Mouse (Mus musculus) liver, embryonic 13.5 days (tissue): ENCODE measurements at regions not wholly inside any gene's neighbourhood (a gene's known extent, or its start where the extent isn't known, plus 50 kb on each side); places are given as distances from the start of the nearest gene placed in this dataset.

Source experiments
- ATAC-seq: fragments of 200-750 bp; cut with Nextera tagmentation; 2 replicates; pipeline ENCODE4 v1.8.0; 2017; ENCODE audit warnings: low read depth, mild to moderate bottlenecking, moderate number of reproducible peaks, moderate library complexity
- DNase-seq: peaks from one replicate; pipeline ENCODE4 v3.0.0; 2022
- H3K27ac ChIP-seq: fragments of 300-500 bp; sonication (generic); 2 replicates; pipeline ENCODE4 v1.5.1; 2015; ENCODE audit warnings: moderate library complexity, mild to moderate bottlenecking, inconsistent platforms
- H3K27me3 ChIP-seq: fragments of 300-500 bp; sonication (generic); 2 replicates; pipeline ENCODE4 v1.6.1; 2015; ENCODE audit warnings: mild to moderate bottlenecking, inconsistent platforms
- H3K36me3 ChIP-seq: fragments of 300-500 bp; sonication (generic); 2 replicates; pipeline ENCODE4 v1.6.1; 2015; ENCODE audit warnings: mild to moderate bottlenecking, inconsistent platforms
- H3K4me1 ChIP-seq: fragments of 300-500 bp; sonication (generic); replicated peaks from 2 replicates; pipeline ENCODE4 v1.6.1; 2015; ENCODE audit warnings: inconsistent platforms
- H3K4me2 ChIP-seq: fragments of 300-500 bp; sonication (generic); 2 replicates; pipeline ENCODE4 v1.6.1; 2015; ENCODE audit warnings: inconsistent platforms, mild to moderate bottlenecking, moderate library complexity
- H3K4me3 ChIP-seq: fragments of 300-500 bp; sonication (generic); replicated peaks from 2 replicates; pipeline ENCODE4 v1.5.1; 2015; ENCODE audit warnings: mild to moderate bottlenecking, inconsistent platforms
- H3K9ac ChIP-seq: fragments of 300-500 bp; sonication (generic); 2 replicates; pipeline ENCODE4 v1.6.1; 2015; ENCODE audit warnings: mild to moderate bottlenecking, inconsistent platforms
- H3K9me3 ChIP-seq: fragments of 300-500 bp; sonication (generic); replicated peaks from 2 replicates; pipeline ENCODE4 v1.6.1; 2016; ENCODE audit warnings: inconsistent platforms
- WGBS: fragments of 180-500 bp; shearing (Covaris S2); methylation state at CpG from one replicate; pipeline ENCODE4 v1.1.7; 2015; ENCODE audit not compliant: insufficient replicate concordance; 5-methylcytosine and 5-hydroxymethylcytosine counted together

DNA sequence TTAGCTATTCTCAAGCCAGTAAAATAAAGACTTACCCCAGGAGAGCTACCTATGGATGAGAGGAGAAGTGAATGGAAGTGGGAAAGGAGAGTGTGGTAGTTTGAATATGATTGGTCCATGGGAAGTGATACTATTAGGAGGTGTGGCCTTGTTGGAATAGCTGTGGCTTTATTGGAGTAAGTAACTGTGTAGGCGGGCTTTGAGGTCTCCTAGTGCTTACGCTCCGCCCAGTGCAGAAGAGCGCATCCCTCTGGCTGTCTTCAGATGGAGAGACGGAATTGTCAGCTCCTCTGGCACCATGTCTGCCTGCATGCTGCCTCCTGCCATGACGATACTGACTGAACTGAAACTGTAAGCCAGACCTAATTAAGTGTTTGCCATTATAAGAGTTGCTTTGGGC is 129.6 kb downstream of the Zfp281 start:
- no peak overlapping the region for H3K9ac ChIP-seq
- no peaks in the 10 kb centered on the region for H3K36me3 ChIP-seq
- 81% methylated on average over 6 of the region's 6 CpGs for WGBS
- H3K27ac ChIP-seq: no peak overlapping the region
- no peaks in the 10 kb centered on the region for H3K27me3 ChIP-seq
- no peak for ATAC-seq
- H3K9me3 ChIP-seq: no peaks in the 10 kb centered on the region
- no peak overlapping the region for H3K4me3 ChIP-seq
- H3K4me1 ChIP-seq: no peaks in the 10 kb centered on the region
- no peak for DNase-seq
- no peak overlapping the region for H3K4me2 ChIP-seq

DNA sequence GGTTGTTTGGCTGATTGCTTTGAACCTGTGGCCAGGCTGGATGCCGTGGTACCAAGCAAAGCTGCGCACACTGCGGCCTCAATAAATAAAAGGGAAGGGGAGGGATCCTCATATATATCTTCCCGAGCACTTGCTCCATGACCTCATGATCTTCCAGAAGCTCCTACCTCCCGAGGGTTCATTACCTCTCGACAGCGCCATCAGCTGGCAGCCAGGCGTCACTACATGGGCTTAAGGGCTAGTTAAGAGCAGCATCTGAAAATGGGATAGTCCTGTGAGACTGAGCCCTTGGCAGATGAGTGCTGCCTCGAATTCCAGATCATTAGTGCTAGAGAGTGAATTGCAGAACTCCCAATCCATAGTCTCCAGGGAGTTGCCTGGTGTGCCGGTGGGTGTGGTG is 134.0 kb downstream of the Zfp281 start:
- no peak overlapping the region for H3K9ac ChIP-seq
- WGBS: 57% methylated on average over 10 of the region's 10 CpGs
- H3K4me3 ChIP-seq: no peak overlapping the region
- H3K27ac ChIP-seq: no peak overlapping the region
- H3K4me2 ChIP-seq: no peak overlapping the region
- H3K27me3 ChIP-seq: no peaks in the 10 kb centered on the region
- no peaks in the 10 kb centered on the region for H3K36me3 ChIP-seq
- no peaks in the 10 kb centered on the region for H3K9me3 ChIP-seq
- ATAC-seq (no peak), DNase-seq (no peak)
- no peaks in the 10 kb centered on the region for H3K4me1 ChIP-seq

DNA sequence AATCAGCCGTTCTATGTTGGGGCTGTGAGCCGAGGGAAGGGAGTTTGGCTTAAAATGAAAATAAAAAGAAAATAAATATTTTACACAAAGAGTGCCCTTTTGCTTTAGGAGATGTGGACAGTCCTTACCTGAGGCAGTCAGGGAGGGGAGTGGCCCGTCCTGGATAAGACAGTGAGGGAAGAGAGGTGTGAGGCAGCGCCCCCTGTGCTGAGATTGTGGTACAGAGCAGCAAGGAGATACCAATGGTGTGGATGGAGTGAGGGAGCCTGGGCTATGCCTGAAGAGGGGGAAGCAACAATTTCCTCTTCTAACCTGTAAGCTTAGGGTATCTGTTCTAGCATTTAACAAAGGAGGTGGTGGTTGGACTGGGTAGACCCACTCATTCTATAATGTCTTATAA is 134.5 kb downstream of the Zfp281 start:
- Histone ChIP-seq H3K27me3 (no peaks in the 10 kb centered on the region), H3K27ac (no peak overlapping the region), H3K4me3 (no peak overlapping the region), H3K9ac (no peak overlapping the region), H3K36me3 (no peaks in the 10 kb centered on the region), H3K4me1 (no peaks in the 10 kb centered on the region), H3K4me2 (no peak overlapping the region), H3K9me3 (no peaks in the 10 kb centered on the region)
- no peak for ATAC-seq
- DNase-seq: no peak
- WGBS: 69% methylated on average over 4 of the region's 4 CpGs

DNA sequence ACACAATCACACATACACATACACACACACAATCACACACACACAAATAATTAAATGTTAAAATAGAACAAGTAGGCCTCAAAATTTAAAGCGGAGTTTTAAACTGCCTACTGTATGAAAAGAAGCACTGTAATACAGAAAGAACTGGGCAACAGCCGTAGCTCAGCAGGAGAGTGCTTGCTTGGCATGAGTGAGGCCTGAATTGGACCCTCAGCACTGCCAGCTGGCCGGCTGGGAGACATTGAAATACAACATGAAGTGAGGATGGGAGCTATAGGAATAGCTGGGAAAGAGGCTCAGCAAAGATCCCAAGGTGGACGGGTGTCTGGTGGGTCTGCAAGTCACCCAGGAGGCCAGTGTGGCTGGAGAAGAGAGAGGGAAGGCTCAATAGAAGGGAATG is 136.8 kb downstream of the Zfp281 start:
- DNase-seq (no peak), ATAC-seq (no peak)
- no peaks in the 10 kb centered on the region for H3K27me3 ChIP-seq
- 51% methylated on average over 4 of the region's 4 CpGs for WGBS
- H3K36me3 ChIP-seq: no peaks in the 10 kb centered on the region
- H3K9ac ChIP-seq: no peak overlapping the region
- H3K4me3 ChIP-seq: no peak overlapping the region
- H3K27ac ChIP-seq: no peak overlapping the region
- no peak overlapping the region for H3K4me2 ChIP-seq
- no peaks in the 10 kb centered on the region for H3K4me1 ChIP-seq
- no peaks in the 10 kb centered on the region for H3K9me3 ChIP-seq

DNA sequence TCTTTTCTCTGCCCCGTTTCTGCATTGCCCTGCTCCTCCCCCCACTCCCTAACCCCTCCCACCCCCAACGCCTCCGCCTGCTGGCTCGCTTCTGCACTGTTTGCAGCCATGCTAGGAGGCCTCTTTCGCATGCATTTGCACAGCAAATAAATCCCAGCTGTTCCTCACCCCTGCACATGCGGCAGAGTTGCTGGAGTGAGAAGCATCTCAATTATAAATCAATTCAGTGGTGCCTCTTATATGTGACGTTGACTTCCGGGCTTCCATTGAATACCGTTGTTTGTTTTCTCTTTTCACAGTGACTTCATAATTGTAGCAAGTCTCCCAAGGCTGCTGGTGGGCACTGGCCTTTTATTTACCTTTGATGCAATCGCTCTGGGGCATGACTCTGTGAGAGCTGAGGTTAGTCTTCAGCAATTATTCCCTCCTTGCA is 144.3 kb downstream of the Zfp281 start:
- Histone ChIP-seq H3K27me3 (no peaks in the 10 kb centered on the region), H3K36me3 (no peaks in the 10 kb centered on the region), H3K4me1 (no peaks in the 10 kb centered on the region), H3K4me2 (peak overlapping the region; percentile 36), H3K9me3 (no peaks in the 10 kb centered on the region), H3K4me3 (no peak overlapping the region; the same call in 1 of the 2 replicates), H3K9ac (no peak overlapping the region), H3K27ac (no peak overlapping the region; the same call in 1 of the 2 replicates)
- 12% methylated on average over 10 of the region's 10 CpGs for whole genome bisulfite sequencing
- DNase-seq: no peak
- no peak for ATAC-seq

DNA sequence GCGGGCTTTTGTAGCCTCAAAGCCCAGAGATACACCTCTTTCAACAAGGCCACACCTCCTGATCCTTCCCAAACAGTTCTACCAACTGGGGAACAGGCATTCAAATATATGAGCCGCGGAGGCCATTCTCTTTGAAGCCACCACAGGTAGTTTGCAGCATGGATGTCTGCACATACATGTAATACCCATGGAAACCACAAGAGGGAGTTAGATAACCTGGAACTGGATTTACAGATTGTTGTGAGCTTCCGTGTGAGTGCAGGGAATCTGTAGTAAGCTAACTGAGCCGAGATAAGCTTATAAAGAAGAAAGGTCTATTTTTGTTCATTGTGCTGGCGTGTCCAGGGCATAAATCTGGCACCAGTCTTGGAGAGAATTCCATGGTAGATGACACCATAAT is 149.0 kb downstream of the Zfp281 start:
- Histone ChIP-seq H3K27me3 (no peaks in the 10 kb centered on the region), H3K9me3 (no peaks in the 10 kb centered on the region), H3K36me3 (no peaks in the 10 kb centered on the region), H3K9ac (no peak overlapping the region), H3K4me3 (no peak overlapping the region), H3K4me1 (no peaks in the 10 kb centered on the region), H3K4me2 (no peak overlapping the region), H3K27ac (no peak overlapping the region)
- ATAC-seq: no peak
- no peak for DNase-seq
- WGBS: 73% methylated on average over 6 of the region's 6 CpGs

DNA sequence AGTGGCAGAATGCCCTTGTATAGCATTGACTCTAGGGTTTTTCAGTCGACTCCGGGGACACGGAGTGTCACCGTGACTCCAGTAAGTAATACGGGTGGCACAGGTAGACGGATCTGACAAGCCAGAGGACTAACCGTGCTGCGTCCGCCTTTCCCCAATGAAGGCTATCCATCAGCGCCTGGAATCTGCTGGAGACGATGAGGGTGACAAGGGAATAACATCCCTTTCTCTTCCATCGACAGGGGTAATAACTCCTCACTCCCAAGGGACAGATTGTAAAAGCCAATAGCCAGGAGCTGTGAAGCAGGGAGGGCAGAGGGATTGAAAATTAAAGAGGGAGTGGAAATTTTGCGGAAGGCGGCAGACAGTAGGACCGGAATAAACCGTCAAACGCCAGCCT is 151.5 kb downstream of the Zfp281 start:
- Histone ChIP-seq H3K27ac (no peak overlapping the region), H3K4me1 (no peaks in the 10 kb centered on the region), H3K4me3 (no peak overlapping the region), H3K36me3 (no peaks in the 10 kb centered on the region), H3K9ac (no peak overlapping the region), H3K4me2 (no peak overlapping the region), H3K9me3 (no peaks in the 10 kb centered on the region), H3K27me3 (no peaks in the 10 kb centered on the region)
- WGBS: 80% methylated on average over 17 of the region's 17 CpGs
- ATAC-seq (no peak), DNase-seq (no peak)

DNA sequence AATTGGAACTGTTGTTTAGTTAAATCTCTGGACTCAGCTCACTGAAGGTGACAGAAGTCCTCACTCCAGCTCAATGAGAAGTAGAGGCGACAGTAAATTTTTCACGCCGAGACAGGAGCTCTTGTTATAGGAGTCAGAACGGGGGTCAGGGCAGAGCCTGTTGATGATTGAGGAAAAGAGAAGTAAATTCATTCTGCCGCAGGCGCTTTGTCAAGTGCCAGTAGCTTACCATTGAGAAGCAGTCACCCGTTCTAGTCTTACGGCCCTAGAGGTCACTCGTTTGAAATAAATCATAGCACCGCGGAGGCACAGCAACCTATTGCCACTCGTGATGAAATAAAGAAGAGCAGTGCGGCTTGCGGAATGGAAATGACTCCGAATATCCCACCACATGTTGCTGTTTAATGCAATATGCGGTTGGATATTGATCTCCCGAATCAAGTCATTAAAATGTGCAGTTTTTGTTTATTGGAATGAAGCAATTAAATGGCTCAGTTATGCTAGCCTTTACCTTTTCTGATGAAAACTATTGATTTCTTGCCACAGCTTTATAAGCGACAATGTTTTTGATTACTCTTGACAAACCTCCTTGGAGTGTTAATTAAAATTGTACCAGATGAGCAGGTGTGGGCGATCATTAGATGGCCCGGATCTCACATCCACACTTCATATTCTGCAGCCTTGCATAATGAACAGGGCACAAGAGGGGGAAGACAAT is 152.7 kb downstream of the Zfp281 start:
- no peak for DNase-seq

DNA sequence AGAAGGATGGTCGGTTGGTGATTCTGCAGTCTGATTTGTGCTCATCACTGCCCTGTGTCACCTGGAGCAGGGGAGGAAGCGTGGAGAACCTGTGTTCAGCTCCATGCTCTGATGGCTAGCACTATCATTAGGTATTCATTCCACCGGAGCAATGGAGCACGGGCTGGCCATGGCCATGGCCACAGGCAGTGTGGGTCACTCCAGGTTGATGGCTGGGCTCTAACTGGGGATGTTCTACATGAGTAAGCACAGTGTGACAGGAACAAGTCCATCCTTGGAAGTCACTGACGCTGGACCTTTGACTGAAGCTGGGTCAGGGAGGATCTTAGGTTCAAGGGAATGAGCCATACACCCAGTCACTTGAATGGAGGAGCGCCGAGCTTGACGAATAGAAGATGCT is 154.7 kb downstream of the Zfp281 start:
- H3K4me2 ChIP-seq: no peak overlapping the region
- H3K9ac ChIP-seq: no peak overlapping the region
- WGBS: 68% methylated on average over 8 of the region's 8 CpGs
- no peak for ATAC-seq
- no peaks in the 10 kb centered on the region for H3K27me3 ChIP-seq
- no peak for DNase-seq
- H3K4me3 ChIP-seq: no peak overlapping the region
- no peaks in the 10 kb centered on the region for H3K9me3 ChIP-seq
- H3K36me3 ChIP-seq: no peaks in the 10 kb centered on the region
- H3K4me1 ChIP-seq: peaks cover 8% of the 10 kb centered on the region; the same call in 1 of the 2 replicates
- no peak overlapping the region for H3K27ac ChIP-seq

More for the DNA sequence above, 152.7 kb downstream of the Zfp281 start:
- Histone ChIP-seq H3K27ac (no peak overlapping the region), H3K27me3 (no peaks in the 10 kb centered on the region), H3K4me1 (peaks cover 8% of the 10 kb centered on the region; the same call in 1 of the 2 replicates), H3K4me3 (no peak overlapping the region), H3K36me3 (no peaks in the 10 kb centered on the region), H3K4me2 (no peak overlapping the region), H3K9ac (no peak overlapping the region), H3K9me3 (no peaks in the 10 kb centered on the region)
- no peak for ATAC-seq
- WGBS: 78% methylated on average over 20 of the region's 20 CpGs

DNA sequence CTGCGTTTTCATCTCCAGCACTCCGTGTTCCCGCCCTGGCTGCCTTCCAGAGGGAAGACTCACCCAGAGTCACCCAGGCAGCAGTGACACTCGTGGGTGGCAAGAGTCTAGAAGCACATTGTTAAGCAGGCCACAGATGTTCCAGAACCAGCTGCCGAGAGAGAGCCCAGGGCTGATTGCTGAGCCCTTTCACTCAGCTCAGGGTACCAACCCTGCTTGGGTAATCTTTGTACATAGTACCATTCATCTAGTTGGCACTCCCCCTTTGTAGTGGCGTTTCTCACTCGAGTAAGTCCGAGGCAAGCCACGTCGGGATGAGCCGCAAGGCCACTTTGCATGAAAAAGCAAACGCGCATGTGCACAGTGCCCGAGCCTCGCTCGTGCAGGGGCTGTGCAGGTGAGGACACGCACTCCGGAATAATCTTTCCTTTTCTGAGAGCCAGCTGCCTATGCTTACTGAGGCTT is 156.9 kb downstream of the Zfp281 start:
- Histone ChIP-seq H3K27ac (no peak overlapping the region), H3K4me3 (no peak overlapping the region), H3K4me1 (peaks cover 8% of the 10 kb centered on the region; the same call in 1 of the 2 replicates), H3K36me3 (no peaks in the 10 kb centered on the region), H3K4me2 (peak overlapping the region; percentile 37), H3K9me3 (no peaks in the 10 kb centered on the region), H3K27me3 (no peaks in the 10 kb centered on the region), H3K9ac (no peak overlapping the region)
- 62% methylated on average over 18 of the region's 18 CpGs for WGBS
- no peak for DNase-seq
- ATAC-seq: no peak

DNA sequence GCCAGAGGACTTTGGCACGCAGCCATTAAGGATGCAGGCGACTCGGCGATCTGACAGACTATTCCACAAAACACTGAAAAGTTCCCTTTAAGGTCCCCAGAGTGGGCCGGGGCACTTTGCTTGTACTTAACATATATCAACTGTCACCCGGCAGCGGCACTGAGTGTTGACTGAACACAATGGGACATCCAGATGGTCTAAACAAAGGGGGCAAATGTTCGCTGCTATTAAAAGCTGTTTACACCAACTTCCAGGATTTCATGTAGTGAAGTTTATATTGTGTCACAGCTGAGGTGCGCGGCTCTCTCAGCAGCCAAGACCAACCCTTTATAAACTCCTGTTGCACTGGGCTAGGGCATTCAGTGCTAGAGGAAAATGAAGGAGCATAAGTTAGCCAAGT is 157.6 kb downstream of the Zfp281 start:
- WGBS: 54% methylated on average over 10 of the region's 10 CpGs
- DNase-seq: no peak
- no peak overlapping the region for H3K4me3 ChIP-seq
- no peaks in the 10 kb centered on the region for H3K27me3 ChIP-seq
- ATAC-seq: no peak
- no peak overlapping the region for H3K9ac ChIP-seq
- peak overlapping the region; percentile 37 for H3K4me2 ChIP-seq
- no peak overlapping the region for H3K27ac ChIP-seq
- no peaks in the 10 kb centered on the region for H3K9me3 ChIP-seq
- no peaks in the 10 kb centered on the region for H3K36me3 ChIP-seq
- peaks cover 8% of the 10 kb centered on the region; the same call in 1 of the 2 replicates for H3K4me1 ChIP-seq

DNA sequence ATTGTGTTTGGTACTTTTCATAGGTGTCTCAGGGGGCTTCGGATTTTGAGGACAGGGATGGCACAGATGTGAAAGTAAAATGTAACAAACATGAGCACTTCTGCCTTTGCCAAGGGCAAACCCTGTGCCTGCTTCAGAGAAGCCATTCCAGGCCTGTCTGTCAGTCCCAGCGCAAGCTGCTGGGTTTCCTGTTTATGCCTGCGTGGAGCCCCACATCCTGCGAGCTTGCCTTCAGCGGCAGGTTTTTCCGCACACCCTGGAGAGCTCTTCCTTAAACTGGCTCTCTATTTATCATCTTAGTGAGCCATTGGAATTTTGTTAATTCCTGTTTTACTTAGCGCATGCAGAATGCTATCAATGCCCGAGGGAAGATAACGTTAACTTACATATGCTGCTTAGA is 159.5 kb downstream of the Zfp281 start:
- 17% methylated on average over 9 of the region's 9 CpGs for WGBS
- DNase-seq (no peak), ATAC-seq (no peak)

More for the DNA sequence above, 159.5 kb downstream of the Zfp281 start:
- H3K27me3 ChIP-seq: no peaks in the 10 kb centered on the region
- H3K4me1 ChIP-seq: peaks cover 8% of the 10 kb centered on the region; the same call in 1 of the 2 replicates
- no peaks in the 10 kb centered on the region for H3K9me3 ChIP-seq
- no peak overlapping the region for H3K9ac ChIP-seq
- no peak overlapping the region for H3K4me2 ChIP-seq
- no peak overlapping the region for H3K4me3 ChIP-seq
- no peak overlapping the region for H3K27ac ChIP-seq
- H3K36me3 ChIP-seq: no peaks in the 10 kb centered on the region
